ENCODE assay signal across 9 mouse cellular contexts in genomic region chr5:107724661-107725434, GRCm38 (mm10). TPM values are rescaled to one million over a fixed set of nuclear protein-coding genes. Genes with fewer than 3 reads are reported as not detected.
DNase-seq lines count a peak whose midpoint lies in the region; ATAC-seq and TF ChIP-seq lines count a peak whose summit lies in the region.
"Had no signal": no experiment of that assay in that cellular context is flagged by ENCODE, and none has a peak within 500 bp of the region (broad histone marks: within the 10 kb centered on the region; RNA-seq: fewer than 3 reads in every experiment).

No protein-coding gene starts in this region.

- H3K27ac ChIP-seq in kidney, embryonic 16.5 days (ENCODE audit: low read length): no peak overlapping the region
- no peak overlapping the region for H3K27ac ChIP-seq in kidney, adult 2 months (ENCODE audit: insufficient read depth, low read depth, low read length)
- no peak overlapping the region; the same call in 1 of the 2 replicates for H3K27ac ChIP-seq in liver, embryonic 15.5 days (replicated peaks)

- no peak overlapping the region for H3K9ac ChIP-seq in kidney, embryonic 16.5 days (replicated peaks; ENCODE audit: low read length)
- H3K9ac ChIP-seq in liver, embryonic 15.5 days: 0 out of 2 replicates have a peak overlapping the region, but pooled peaks have one; percentile 18

- ATAC-seq in kidney, embryonic 16.5 days (ENCODE audit: low FRiP score, low TSS enrichment): no peak; the same call in 1 of the 2 replicates
- 0 out of 2 replicates have a peak, but pooled peaks have one; percentile 10 for ATAC-seq in liver, embryonic 15.5 days (ENCODE audit: insufficient read depth)

- TF ChIP-seq POLR2A in kidney, adult 2 months (IDR thresholded peaks at IDR 0.05; ENCODE audit: low read depth, low read length): no peak
- TF ChIP-seq POLR2A in brain, embryonic 14.5 days (IDR thresholded peaks at IDR 0.05; ENCODE audit: borderline replicate concordance, extremely low read depth, insufficient read depth, insufficient read length, poor library complexity, severe bottlenecking): no peak

- H3K27me3 ChIP-seq in kidney, embryonic 16.5 days (ENCODE audit: insufficient read depth, low read length): peaks cover 93% of the 10 kb centered on the region
- H3K27me3 ChIP-seq in kidney, adult 2 months (replicated peaks; ENCODE audit: control insufficient read depth, insufficient read depth, low read length): peaks cover 9% of the 10 kb centered on the region
- H3K27me3 ChIP-seq in liver, embryonic 15.5 days: peaks cover 95% of the 10 kb centered on the region

- H3K36me3 ChIP-seq in kidney, embryonic 16.5 days (ENCODE audit: insufficient read depth, low read length): no peaks in the 10 kb centered on the region
- H3K36me3 ChIP-seq in kidney, adult 2 months (ENCODE audit: control insufficient read depth, insufficient read depth, low read length): no peaks in the 10 kb centered on the region
- H3K36me3 ChIP-seq in liver, embryonic 15.5 days (replicated peaks): no peaks in the 10 kb centered on the region

- peaks cover 55% of the 10 kb centered on the region for H3K4me1 ChIP-seq in kidney, embryonic 16.5 days (ENCODE audit: insufficient read depth, low read length)
- peaks cover 9% of the 10 kb centered on the region; the same call in 1 of the 2 replicates for H3K4me1 ChIP-seq in kidney, adult 2 months (ENCODE audit: control insufficient read depth, insufficient read depth, low read length)
- H3K4me1 ChIP-seq in liver, embryonic 15.5 days (replicated peaks): peaks cover 45% of the 10 kb centered on the region

- no peak for TF ChIP-seq CTCF in kidney, adult 2 months (conservative IDR thresholded peaks at IDR 0.05; ENCODE audit: insufficient read depth, insufficient read length, low read depth, low read length)
- no peak for TF ChIP-seq CTCF in brain, embryonic 14.5 days (IDR thresholded peaks at IDR 0.05; ENCODE audit: borderline replicate concordance, extremely low read depth, insufficient read depth, insufficient read length)

- H3K4me3 ChIP-seq in kidney, embryonic 16.5 days (ENCODE audit: low read length): peak overlapping the region; percentile 38
- H3K4me3 ChIP-seq in kidney, adult 2 months (ENCODE audit: insufficient read depth, low read depth, low read length): no peak overlapping the region
- H3K4me3 ChIP-seq in liver, embryonic 15.5 days (replicated peaks): peak overlapping the region; percentile 42

- under 1% methylated on average over 52 of the region's 52 CpGs for WGBS in kidney, embryonic 16.5 days
- 2% methylated on average over 52 of the region's 52 CpGs for WGBS in kidney, adult 2 months
- WGBS in liver, embryonic 15.5 days (ENCODE audit: insufficient replicate concordance): under 1% methylated on average over 52 of the region's 52 CpGs

- DNase-seq in kidney, adult 2 months: no peak
- peak; percentile 30 for DNase-seq in brain, embryonic 14.5 days (ENCODE audit: low read depth)
- DNase-seq in heart, postnatal 4 days: peak; percentile 23
- peak; percentile 25 to 73 for DNase-seq in spleen, postnatal 4 days (ENCODE audit: low spot score in 2 of 2)
- DNase-seq in adipocyte (ENCODE audit: low spot score): no peak
- no peak for DNase-seq in gastrocnemius, postnatal 25 days

- H3K9me3 ChIP-seq in kidney, embryonic 16.5 days (ENCODE audit: low read length): no peaks in the 10 kb centered on the region
- no peaks in the 10 kb centered on the region for H3K9me3 ChIP-seq in liver, embryonic 15.5 days (replicated peaks)

- H3K4me2 ChIP-seq in kidney, embryonic 16.5 days (replicated peaks; ENCODE audit: low read depth, low read length): peak overlapping the region; percentile 45
- peak overlapping the region; percentile 60 for H3K4me2 ChIP-seq in liver, embryonic 15.5 days

RNA-seq across cellular contexts. Expression of gene Gfi1, which starts 1.0 kb away (rescaled TPM):
- not detected in 2 replicates for polyA plus RNA-seq in kidney, embryonic 16.5 days (2015; fragmentation: Nextera tagmentation; extraction: Ambion mirVana)
- 0.19 and 0.53 TPM in 2 replicates for polyA plus RNA-seq in kidney, adult 2 months (2012; rRNA removed)
- 0.10 and 0.11 TPM in 2 replicates for polyA plus RNA-seq in brain, embryonic 14.5 days (2012; rRNA removed)
- under 1 TPM in 1 of 2 experiments, not detected in 1; 0.14 TPM for total RNA-seq in heart, postnatal 4 days (2021)
- polyA plus RNA-seq in liver, embryonic 15.5 days (2015; fragmentation: Nextera tagmentation; extraction: Ambion mirVana): 1.6 and 2.1 TPM in 2 replicates
- under 1 TPM in 1 of 2 experiments, not detected in 1; 0.29 TPM for total RNA-seq in gastrocnemius, postnatal 25 days (2021)
- total RNA-seq: layer of hippocampus, postnatal 36 days had no signal

Comparison
In these comparisons a context has a peak if more than half of its experiments do, and no peak if none do; other contexts are left out.
1. DNase-seq: peak in brain, embryonic 14.5 days (single experiment), heart, postnatal 4 days (single experiment) and spleen, postnatal 4 days (2 of 2); none in kidney, adult 2 months (single experiment), adipocyte (single experiment) and gastrocnemius, postnatal 25 days (single experiment).